Mouse (Mus musculus): Measurements from ENCODE around the gene Ubac1. TPM values are rescaled to one million over a fixed set of nuclear protein-coding genes. Genes with fewer than 3 reads are reported as not detected.

Gene Ubac1
- polyA plus RNA-seq, 1 experiment from 2014 or later = 104 TPM

Other genes starting within 250 kb of the Ubac1 start
- not detected in 2 replicates for gene Lcn11, start 244.7 kb downstream of the Ubac1 start, polyA plus RNA-seq (2015; fragmentation: Nextera tagmentation; extraction: Ambion mirVana)
- not detected in 2 replicates for gene Gm13539, start 239.5 kb downstream of the Ubac1 start, polyA plus RNA-seq (2015; fragmentation: Nextera tagmentation; extraction: Ambion mirVana)
- gene Glt6d1, start 205.9 kb downstream of the Ubac1 start, polyA plus RNA-seq (2015; fragmentation: Nextera tagmentation; extraction: Ambion mirVana) = not detected in 2 replicates
- gene Lcn9, start 198.6 kb downstream of the Ubac1 start, polyA plus RNA-seq (2015; fragmentation: Nextera tagmentation; extraction: Ambion mirVana) = not detected in 2 replicates
- not detected in 2 replicates for gene Sohlh1, start 174.5 kb downstream of the Ubac1 start, polyA plus RNA-seq (2015; fragmentation: Nextera tagmentation; extraction: Ambion mirVana)
- gene Kcnt1, start 158.0 kb downstream of the Ubac1 start, polyA plus RNA-seq (2015; fragmentation: Nextera tagmentation; extraction: Ambion mirVana) = 4.4 and 5.9 TPM in 2 replicates
- gene Camsap1, start 38.5 kb downstream of the Ubac1 start, polyA plus RNA-seq (2015; fragmentation: Nextera tagmentation; extraction: Ambion mirVana) = 49.6 and 59.1 TPM in 2 replicates
- gene Nacc2, start 101.5 kb upstream of the Ubac1 start, polyA plus RNA-seq (2015; fragmentation: Nextera tagmentation; extraction: Ambion mirVana) = 10.1 and 10.4 TPM in 2 replicates
- 0.17 TPM in 1 of 2 replicates, not detected in the other for gene Lhx3, start 186.5 kb upstream of the Ubac1 start, polyA plus RNA-seq (2015; fragmentation: Nextera tagmentation; extraction: Ambion mirVana)
- gene Qsox2, start 215.8 kb upstream of the Ubac1 start, polyA plus RNA-seq (2015; fragmentation: Nextera tagmentation; extraction: Ambion mirVana) = 15.4 and 15.7 TPM in 2 replicates